ENCODE assay signal across 9 mouse cellular contexts in the genomic region with DNA sequence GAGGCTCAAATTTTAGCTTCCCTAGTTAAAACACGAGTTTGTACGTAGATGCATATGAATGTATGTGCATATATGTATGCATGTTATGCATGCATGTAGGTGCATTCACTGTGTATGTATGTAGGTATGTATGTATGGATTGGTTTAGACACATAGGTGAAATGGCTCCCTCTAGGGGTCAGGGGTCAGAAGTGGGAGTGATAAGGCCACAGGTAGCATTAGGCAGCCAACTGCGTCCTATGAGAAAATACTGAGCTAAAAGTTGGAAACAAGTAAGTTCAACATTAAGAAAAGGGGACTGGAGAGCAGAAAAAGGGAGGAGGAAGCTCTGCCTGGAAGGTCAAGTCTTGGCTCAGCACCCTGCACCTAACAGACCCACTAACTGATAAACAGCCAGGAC. TPM values are rescaled to one million over a fixed set of nuclear protein-coding genes. Genes with fewer than 3 reads are reported as not detected.
DNase-seq lines count a peak whose midpoint lies in the region; ATAC-seq and TF ChIP-seq lines count a peak whose summit lies in the region.
"Had no signal": no experiment of that assay in that cellular context is flagged by ENCODE, and none has a peak within 500 bp of the region (broad histone marks: within the 10 kb centered on the region; RNA-seq: fewer than 3 reads in every experiment).

No protein-coding gene starts in this region.

- intact Hi-C loops in heart, adult 2 months (cut with DNase I), result loop anchor here (5.0 kb wide), 2 partner anchors 196 to 311 kb away; no protein-coding TSS in a partner anchor

- no peak overlapping the region for H3K27ac ChIP-seq in heart, adult 2 months
- no peak overlapping the region for H3K27ac ChIP-seq in heart, embryonic 10.5 days
- H3K27ac ChIP-seq in forebrain, embryonic 12.5 days, result no peak overlapping the region
- H3K27ac ChIP-seq: midbrain, embryonic 15.5 days had no signal

- TF ChIP-seq CTCF in heart, adult 2 months (IDR thresholded peaks at IDR 0.05), result peak; percentile 64

- TF ChIP-seq EP300 in heart, adult 2 months (IDR thresholded peaks at IDR 0.05; ENCODE audit: insufficient read depth, low read depth, low read length), result no peak

- no peak overlapping the region for H3K4me2 ChIP-seq in forebrain, embryonic 12.5 days
- H3K4me2 ChIP-seq: midbrain, embryonic 15.5 days had no signal

- TF ChIP-seq POLR2A in heart, adult 2 months (IDR thresholded peaks at IDR 0.05; ENCODE audit: insufficient read depth, low read depth, low read length), result no peak

- WGBS in heart, adult 2 months, result 88% methylated on average over 3 of the region's 3 CpGs
- 87% methylated on average over 3 of the region's 3 CpGs for WGBS in heart, embryonic 10.5 days
- 89% methylated on average over 3 of the region's 3 CpGs for WGBS in forebrain, embryonic 12.5 days

- no peaks in the 10 kb centered on the region for H3K4me1 ChIP-seq in heart, adult 2 months (ENCODE audit: control insufficient read depth, insufficient read depth, low read length)
- H3K4me1 ChIP-seq in heart, embryonic 10.5 days, result no peaks in the 10 kb centered on the region
- H3K4me1 ChIP-seq in forebrain, embryonic 12.5 days, result no peaks in the 10 kb centered on the region
- H3K4me1 ChIP-seq: midbrain, embryonic 15.5 days had no signal

- no peaks in the 10 kb centered on the region for H3K36me3 ChIP-seq in heart, adult 2 months (ENCODE audit: control insufficient read depth, insufficient read depth, low read length)
- peaks cover 28% of the 10 kb centered on the region for H3K36me3 ChIP-seq in heart, embryonic 10.5 days
- H3K36me3 ChIP-seq in forebrain, embryonic 12.5 days (replicated peaks), result peaks cover 13% of the 10 kb centered on the region; the same call in 1 of the 2 replicates

- no peak overlapping the region for H3K4me3 ChIP-seq in heart, adult 2 months
- no peak overlapping the region for H3K4me3 ChIP-seq in heart, embryonic 10.5 days
- H3K4me3 ChIP-seq in forebrain, embryonic 12.5 days (replicated peaks), result no peak overlapping the region
- H3K4me3 ChIP-seq: midbrain, embryonic 15.5 days had no signal

- no peak overlapping the region for H3K9ac ChIP-seq in heart, adult 2 months (ENCODE audit: low read depth, low read length)
- H3K9ac ChIP-seq in forebrain, embryonic 12.5 days, result no peak overlapping the region
- H3K9ac ChIP-seq: midbrain, embryonic 15.5 days had no signal

- no peaks in the 10 kb centered on the region for H3K79me2 ChIP-seq in heart, adult 2 months (replicated peaks; ENCODE audit: control insufficient read depth, insufficient read depth, low read length)

- DNase-seq in heart, adult 2 months, result no peak
- DNase-seq in heart, embryonic 10.5 days (ENCODE audit: low spot score), result no peak
- peak; percentile 65 for DNase-seq in CD4-positive helper T cell, adult 2 months (ENCODE audit: low read depth, low spot score)
- DNase-seq in ovary, postnatal 36 days (ENCODE audit: low spot score), result no peak
- DNase-seq in cerebellum, postnatal 4 days (ENCODE audit: low spot score in 2 of 2), result no peak

- H3K27me3 ChIP-seq in heart, adult 2 months (ENCODE audit: control insufficient read depth, insufficient read depth, low read length), result no peaks in the 10 kb centered on the region
- H3K27me3 ChIP-seq in heart, embryonic 10.5 days (ENCODE audit: insufficient read depth, poor library complexity, severe bottlenecking), result no peaks in the 10 kb centered on the region
- no peaks in the 10 kb centered on the region for H3K27me3 ChIP-seq in forebrain, embryonic 12.5 days
- H3K27me3 ChIP-seq: midbrain, embryonic 15.5 days had no signal

- peak; percentile 73 for ATAC-seq in common myeloid progenitor, adult 5-6 weeks (replicated peaks; ENCODE audit: low read depth, poor library complexity, severe bottlenecking)
- ATAC-seq in neutrophil, adult 5-6 weeks (ENCODE audit: extremely low read depth, insufficient number of reproducible peaks, low FRiP score, poor library complexity, severe bottlenecking), result peak; percentile 52
- no peak for ATAC-seq in forebrain, embryonic 12.5 days (ENCODE audit: low FRiP score)
- ATAC-seq: midbrain, embryonic 15.5 days had no signal

- H3K9me3 ChIP-seq in heart, embryonic 10.5 days, result no peaks in the 10 kb centered on the region
- no peaks in the 10 kb centered on the region for H3K9me3 ChIP-seq in forebrain, embryonic 12.5 days
- H3K9me3 ChIP-seq: midbrain, embryonic 15.5 days had no signal

RNA-seq across cellular contexts. Expression of gene Kdsr, which starts 21.4 kb away (rescaled TPM):
- total RNA-seq in heart, adult 2 months (2021), result 1 to 10 TPM; 5.9 to 6.2 TPM
- 2.6 and 3.1 TPM in 2 replicates for polyA plus RNA-seq in heart, adult 2 months (2012; rRNA removed)
- 7.5 and 7.7 TPM in 2 replicates for polyA plus RNA-seq in heart, embryonic 10.5 days (2016; fragmentation: Nextera tagmentation; extraction: Ambion mirVana)
- total RNA-seq in common myeloid progenitor, adult 5-6 weeks (2017), result 42.7 and 47.9 TPM in 2 replicates
- 16.5 and 17.3 TPM in 2 replicates for total RNA-seq in neutrophil, adult 5-6 weeks (2017)
- 8.3 and 9.0 TPM in 2 replicates for polyA plus RNA-seq in forebrain, embryonic 12.5 days (2016; fragmentation: Nextera tagmentation; extraction: Ambion mirVana)

RNA-seq across cellular contexts. Expression of gene Bcl2, which starts 24.0 kb away (rescaled TPM):
- 1 to 10 TPM; 3.5 to 5.0 TPM for total RNA-seq in heart, adult 2 months (2021)
- 1.3 and 1.9 TPM in 2 replicates for polyA plus RNA-seq in heart, adult 2 months (2012; rRNA removed)
- 12.1 and 15.0 TPM in 2 replicates for polyA plus RNA-seq in heart, embryonic 10.5 days (2016; fragmentation: Nextera tagmentation; extraction: Ambion mirVana)
- 59.3 and 66.0 TPM in 2 replicates for total RNA-seq in common myeloid progenitor, adult 5-6 weeks (2017)
- total RNA-seq in neutrophil, adult 5-6 weeks (2017), result 38.2 and 39.3 TPM in 2 replicates
- 9.7 and 11.0 TPM in 2 replicates for polyA plus RNA-seq in forebrain, embryonic 12.5 days (2016; fragmentation: Nextera tagmentation; extraction: Ambion mirVana)

RNA-seq across cellular contexts. Expression of gene Vps4b, which starts 58.4 kb away (rescaled TPM):
- 10 to 100 TPM; 29.8 to 30.1 TPM for total RNA-seq in heart, adult 2 months (2021)
- 5.9 and 10.4 TPM in 2 replicates for polyA plus RNA-seq in heart, adult 2 months (2012; rRNA removed)
- 56.5 and 60.7 TPM in 2 replicates for polyA plus RNA-seq in heart, embryonic 10.5 days (2016; fragmentation: Nextera tagmentation; extraction: Ambion mirVana)
- 104 and 109 TPM in 2 replicates for total RNA-seq in common myeloid progenitor, adult 5-6 weeks (2017)
- total RNA-seq in neutrophil, adult 5-6 weeks (2017), result 156 and 183 TPM in 2 replicates
- 61.7 and 68.8 TPM in 2 replicates for polyA plus RNA-seq in forebrain, embryonic 12.5 days (2016; fragmentation: Nextera tagmentation; extraction: Ambion mirVana)
